Mouse (Mus musculus) testis, postnatal 14 days (tissue): ENCODE data around the gene Kmt2c.
A peak's percentile ranks its signal among the peaks of the same experiment; 100 is the strongest.

Source experiments
- DNase-seq: peaks from one replicate; pipeline ENCODE4 v3.0.0; 2021; ENCODE audit warnings: low spot score

The Kmt2c gene

DNA sequence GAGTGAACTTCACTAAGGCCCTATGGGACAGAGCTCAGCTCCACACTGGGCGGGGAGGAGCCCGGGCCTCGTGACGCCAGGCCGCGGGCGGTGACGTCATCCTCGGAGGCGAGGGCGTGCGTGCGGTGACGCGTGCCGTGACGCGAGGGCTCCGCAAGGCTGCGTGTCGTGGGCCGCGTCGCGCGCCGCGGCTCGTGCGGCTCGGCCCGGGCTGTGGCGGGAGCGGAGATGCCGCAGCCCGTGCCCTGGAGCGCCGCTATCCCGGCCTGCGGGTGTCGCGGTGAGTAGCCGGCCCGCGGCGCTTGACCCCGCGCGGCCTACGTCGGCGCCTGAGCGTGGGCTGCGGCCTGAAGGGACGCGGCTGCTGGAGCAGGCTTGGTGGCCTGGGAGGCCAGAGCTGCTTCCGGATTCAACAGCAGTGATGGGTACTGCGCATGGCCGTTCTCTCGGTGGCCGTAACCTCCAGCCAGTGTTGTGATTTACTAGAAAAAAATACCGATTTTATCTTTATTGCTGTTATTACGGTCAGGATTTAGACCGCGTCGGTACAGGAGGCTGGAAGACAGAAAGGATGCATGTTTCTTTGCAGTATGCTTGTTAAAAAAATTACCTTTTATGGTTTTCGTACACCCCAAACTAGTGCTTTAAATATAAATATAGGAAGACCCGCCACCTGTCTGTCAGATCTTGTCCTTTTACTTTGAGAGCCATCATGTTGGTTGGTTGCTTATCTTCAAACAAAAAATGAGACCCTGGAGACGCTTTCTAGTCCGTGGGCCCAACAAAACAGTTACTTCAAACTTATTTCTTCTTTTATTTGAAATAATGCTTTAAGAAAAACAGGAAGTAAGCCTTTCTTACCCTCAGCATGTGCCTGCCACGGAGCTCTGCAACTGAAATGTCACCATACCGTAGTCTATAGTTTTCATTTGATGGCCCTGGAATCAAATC is 275.6 kb downstream of the Kmt2c start, which contains the start of gene E130116L18Rik:
TSS of gene E130116L18Rik (minus strand) at position 402 of the 951 bp plus-strand sequence.
- peak; percentile 91 for DNase-seq
